Mouse (Mus musculus) midbrain, embryonic 13.5 days (tissue): ENCODE results near the gene Trmt6. TPM values are rescaled to one million over a fixed set of nuclear protein-coding genes. Genes with fewer than 3 reads are reported as not detected.

Experiments used
- ATAC-seq: fragments of 200-750 bp; cut with Nextera tagmentation; 2 replicates; pipeline ENCODE4 v1.8.0; 2017; ENCODE audit warnings: mild to moderate bottlenecking, moderate TSS enrichment, moderate library complexity
- H3K27ac ChIP-seq: fragments of 300-500 bp; sonication (generic); 2 replicates; pipeline ENCODE4 v1.5.1; 2015; ENCODE audit warnings: inconsistent platforms, mild to moderate bottlenecking, moderate library complexity
- H3K27me3 ChIP-seq: fragments of 300-500 bp; sonication (generic); 2 replicates; pipeline ENCODE4 v1.6.1; 2015; ENCODE audit warnings: mild to moderate bottlenecking, inconsistent platforms
- H3K36me3 ChIP-seq: fragments of 300-500 bp; sonication (generic); 2 replicates; pipeline ENCODE4 v1.6.1; 2015; ENCODE audit warnings: mild to moderate bottlenecking, inconsistent platforms
- H3K4me1 ChIP-seq: fragments of 300-500 bp; sonication (generic); replicated peaks from 2 replicates; pipeline ENCODE4 v1.6.1; 2015; ENCODE audit warnings: inconsistent platforms
- H3K4me2 ChIP-seq: fragments of 300-500 bp; sonication (generic); replicated peaks from 2 replicates; pipeline ENCODE4 v1.6.1; 2015; ENCODE audit warnings: moderate library complexity, mild to moderate bottlenecking, inconsistent platforms
- H3K4me3 ChIP-seq: fragments of 300-500 bp; sonication (generic); replicated peaks from 2 replicates; pipeline ENCODE4 v1.5.1; 2015; ENCODE audit warnings: mild to moderate bottlenecking, inconsistent platforms
- H3K9ac ChIP-seq: fragments of 300-500 bp; sonication (generic); replicated peaks from 2 replicates; pipeline ENCODE4 v1.6.1; 2015; ENCODE audit warnings: mild to moderate bottlenecking, inconsistent platforms
- H3K9me3 ChIP-seq: fragments of 300-500 bp; sonication (generic); 2 replicates; pipeline ENCODE4 v1.6.1; 2016; ENCODE audit warnings: mild to moderate bottlenecking, inconsistent platforms
- WGBS: fragments of 180-500 bp; shearing (Covaris S2); methylation state at CpG from one replicate; pipeline ENCODE4 v1.1.7; 2015; 5-methylcytosine and 5-hydroxymethylcytosine counted together
- polyA plus RNA-seq: library from polyadenylated mRNA; unstranded; fragments of >200 nt; fragmentation: Nextera tagmentation; extraction: Ambion mirVana; gene quantifications from 2 replicates; pipeline ENCODE4 v1.2.1, GENCODE M21; 2015

Gene Trmt6
- polyA plus RNA-seq, 1 experiment from 2014 or later: 25.0 TPM

DNA sequence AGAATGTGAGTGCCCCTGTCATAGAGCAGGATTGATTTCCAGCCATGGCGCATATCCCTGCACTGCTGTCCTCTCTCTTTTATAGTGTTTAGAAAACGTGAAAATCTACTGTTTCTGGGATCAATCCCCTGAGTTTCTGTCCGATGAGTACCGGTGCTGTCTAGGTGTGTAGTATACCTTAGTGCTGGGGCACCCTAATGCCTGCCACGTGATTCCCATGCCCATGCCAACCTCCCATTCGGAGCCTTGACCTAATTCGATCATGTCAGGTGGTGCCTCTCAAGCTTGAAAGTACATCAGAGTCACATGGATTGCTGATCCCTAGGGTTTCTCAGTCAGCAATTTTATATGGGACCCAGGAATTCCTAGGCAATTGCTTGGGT is 21.7 kb downstream of the Trmt6 start:
- no peak for ATAC-seq
- Histone ChIP-seq H3K27ac (no peak overlapping the region), H3K4me2 (no peak overlapping the region), H3K9ac (no peak overlapping the region), H3K9me3 (no peaks in the 10 kb centered on the region), H3K36me3 (peaks cover 30% of the 10 kb centered on the region), H3K27me3 (no peaks in the 10 kb centered on the region), H3K4me1 (no peaks in the 10 kb centered on the region), H3K4me3 (no peak overlapping the region)
- WGBS: 86% methylated on average over 7 of the region's 7 CpGs

DNA sequence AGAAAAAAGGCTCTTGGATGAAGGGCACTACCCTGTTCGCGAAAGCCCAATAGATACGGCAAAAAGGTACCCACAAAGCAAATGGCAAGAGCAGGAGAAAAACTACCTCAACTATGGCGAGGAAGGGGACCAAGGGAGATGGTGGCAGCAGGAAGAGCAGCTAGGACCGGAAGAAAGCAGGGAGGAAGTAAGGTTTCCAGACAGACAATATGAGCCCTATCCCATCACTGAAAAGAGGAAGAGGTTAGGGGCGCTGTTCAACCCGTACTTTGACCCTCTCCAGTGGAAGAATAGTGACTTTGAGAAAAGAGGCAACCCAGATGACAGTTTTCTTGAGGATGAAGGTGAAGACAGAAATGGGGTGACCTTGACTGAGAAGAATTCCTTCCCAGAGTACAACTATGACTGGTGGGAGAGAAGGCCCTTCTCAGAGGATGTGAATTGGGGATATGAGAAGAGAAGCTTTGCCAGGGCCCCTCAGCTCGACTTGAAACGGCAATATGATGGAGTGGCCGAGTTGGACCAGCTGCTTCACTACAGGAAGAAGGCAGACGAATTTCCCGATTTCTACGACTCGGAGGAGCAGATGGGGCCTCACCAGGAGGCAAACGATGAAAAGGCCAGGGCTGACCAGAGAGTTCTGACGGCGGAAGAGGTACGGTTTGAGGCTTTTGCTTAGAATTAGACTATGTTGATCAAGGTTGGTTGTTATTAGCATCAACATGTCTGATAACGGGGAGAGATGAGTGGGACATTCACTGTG is 22.2 kb downstream of the Trmt6 start:
- WGBS: 86% methylated on average over 19 of the region's 19 CpGs
- no peak overlapping the region for H3K9ac ChIP-seq

DNA sequence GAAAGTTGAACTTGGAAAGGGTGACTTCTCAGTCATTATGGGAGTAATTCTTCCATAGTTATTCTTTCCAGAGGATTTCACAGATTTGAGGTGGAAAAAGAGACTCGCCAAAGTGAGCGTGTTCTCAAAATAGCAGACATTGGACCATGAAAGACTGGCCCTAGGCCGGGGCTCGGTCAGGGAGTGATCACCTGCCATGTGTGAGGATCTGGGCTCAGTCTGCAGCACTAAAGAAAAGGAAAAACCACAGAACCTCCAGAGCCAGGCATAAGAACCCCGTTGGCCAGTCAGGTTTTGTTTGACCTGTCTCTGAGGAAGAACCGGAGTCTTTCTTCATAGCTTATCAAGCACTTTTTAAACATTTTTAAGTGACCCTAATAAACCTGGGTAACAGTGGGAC is 31.8 kb downstream of the Trmt6 start:
- no peak overlapping the region for H3K4me2 ChIP-seq

More for the DNA sequence above, 22.2 kb downstream of the Trmt6 start:
- Histone ChIP-seq H3K36me3 (peaks cover 30% of the 10 kb centered on the region), H3K27me3 (no peaks in the 10 kb centered on the region), H3K9me3 (no peaks in the 10 kb centered on the region), H3K4me2 (no peak overlapping the region), H3K4me1 (no peaks in the 10 kb centered on the region), H3K27ac (no peak overlapping the region), H3K4me3 (no peak overlapping the region)
- ATAC-seq: no peak

DNA sequence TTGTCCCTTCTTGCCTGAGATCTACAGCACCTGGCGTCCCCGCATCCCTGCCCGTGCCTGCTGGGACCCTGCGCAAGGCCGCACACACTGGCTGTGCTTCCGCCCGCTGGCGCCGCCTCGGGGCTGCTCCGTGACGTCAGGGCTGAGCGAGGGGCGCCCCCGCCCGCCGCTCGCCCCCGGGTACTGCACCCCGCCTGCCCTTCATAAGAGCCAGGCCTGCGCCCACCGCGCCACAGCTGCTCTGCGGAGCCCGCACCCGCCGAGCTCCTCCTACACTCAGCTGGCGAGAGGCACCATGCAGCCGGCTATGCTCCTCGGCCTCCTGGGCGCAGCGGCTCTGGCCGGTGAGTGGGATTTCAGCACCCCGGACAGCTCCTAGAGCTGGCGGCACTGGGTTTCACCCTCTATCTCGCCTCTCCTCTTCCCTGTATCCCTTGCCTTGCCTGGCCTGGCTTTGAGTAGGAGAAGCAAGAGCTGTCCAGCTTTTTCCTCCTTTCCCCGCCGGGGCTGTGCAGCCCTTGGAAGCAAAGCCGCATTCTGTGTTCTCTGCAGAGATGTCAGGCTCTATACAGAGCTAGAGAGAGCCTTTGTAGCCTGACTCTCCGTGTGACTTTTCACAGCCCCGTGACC is 34.3 kb downstream of the Trmt6 start:
- peaks cover 22% of the 10 kb centered on the region for H3K4me1 ChIP-seq
- no peaks in the 10 kb centered on the region for H3K9me3 ChIP-seq
- peak overlapping the region; percentile 77 for H3K9ac ChIP-seq
- 0 out of 2 replicates have a peak, but pooled peaks cover 3% of the 10 kb centered on the region for H3K27me3 ChIP-seq
- H3K4me2 ChIP-seq: peak overlapping the region; percentile 66
- no peaks in the 10 kb centered on the region for H3K36me3 ChIP-seq
- peak overlapping the region; percentile 62 for H3K4me3 ChIP-seq
- peak; percentile 99 for ATAC-seq
- WGBS: under 1% methylated on average over 33 of the region's 41 CpGs
- peak overlapping the region; percentile 97 for H3K27ac ChIP-seq

More for the DNA sequence above, 31.8 kb downstream of the Trmt6 start:
- 0 out of 2 replicates have a peak, but pooled peaks cover 3% of the 10 kb centered on the region for H3K27me3 ChIP-seq
- ATAC-seq: no peak
- H3K4me1 ChIP-seq: peaks cover 15% of the 10 kb centered on the region
- H3K9ac ChIP-seq: no peak overlapping the region
- 82% methylated on average over 6 of the region's 6 CpGs for WGBS
- H3K4me3 ChIP-seq: no peak overlapping the region
- H3K9me3 ChIP-seq: no peaks in the 10 kb centered on the region
- H3K36me3 ChIP-seq: no peaks in the 10 kb centered on the region
- H3K27ac ChIP-seq: no peak overlapping the region

DNA sequence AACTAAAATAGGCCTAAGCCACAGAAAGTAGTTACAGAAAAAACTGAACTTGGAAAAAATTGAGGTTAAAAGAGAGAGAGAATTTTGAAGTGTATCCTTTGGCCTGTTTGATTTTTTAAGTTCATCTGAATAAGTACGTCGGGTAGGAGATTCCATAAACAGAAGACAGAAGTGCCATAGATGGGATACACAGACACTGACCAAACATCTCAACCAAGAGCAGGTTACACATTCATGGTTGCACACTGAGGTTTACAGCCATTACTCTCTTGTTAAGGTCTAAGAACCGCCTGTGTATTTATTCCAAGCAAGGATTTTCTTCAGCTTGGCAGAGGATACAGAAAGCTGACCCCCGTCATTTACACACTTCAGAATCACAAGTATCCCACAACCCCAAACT is 34.9 kb downstream of the Trmt6 start, which contains the start of gene Chgb:
Gene Chgb (plus strand): TSS at position 301 of the 400 bp plus-strand sequence.
- no peaks in the 10 kb centered on the region for H3K9me3 ChIP-seq
- 7% methylated on average over 4 of the region's 4 CpGs for WGBS
- ATAC-seq: no peak

DNA sequence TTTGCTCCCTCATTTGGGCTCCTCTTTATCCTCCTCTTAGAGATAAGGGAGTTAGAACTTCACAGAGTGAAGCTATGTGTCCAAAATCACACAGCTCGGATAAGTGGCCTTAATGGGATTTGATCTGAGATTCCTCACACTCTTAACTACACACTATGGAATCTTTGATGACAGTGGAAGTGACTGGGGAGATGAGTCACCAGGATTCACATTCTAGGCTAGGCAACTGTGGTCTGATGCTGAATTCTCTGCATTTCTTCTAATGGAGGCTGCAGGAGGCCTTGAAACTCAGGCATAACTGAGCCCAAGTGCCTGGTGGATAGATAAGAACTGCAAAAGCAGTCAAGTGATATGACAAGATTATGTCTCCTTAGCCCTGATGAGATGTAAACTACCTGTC is 45.0 kb downstream of the Trmt6 start:
- no peaks in the 10 kb centered on the region for H3K27me3 ChIP-seq
- no peak overlapping the region for H3K27ac ChIP-seq
- H3K4me3 ChIP-seq: no peak overlapping the region
- no peaks in the 10 kb centered on the region for H3K9me3 ChIP-seq
- no peaks in the 10 kb centered on the region for H3K36me3 ChIP-seq
- H3K4me1 ChIP-seq: no peaks in the 10 kb centered on the region
- H3K9ac ChIP-seq: no peak overlapping the region
- WGBS: 82% methylated on average over 1 of the region's 1 CpGs
- no peak for ATAC-seq
- no peak overlapping the region for H3K4me2 ChIP-seq

More for the DNA sequence above, 34.9 kb downstream of the Trmt6 start, which contains the start of gene Chgb:
- peak within 1 kb of the TSS; percentile 66 for H3K4me2 ChIP-seq
- peaks cover 22% of the 10 kb centered on the region for H3K4me1 ChIP-seq
- peak within 1 kb of the TSS; percentile 77 for H3K9ac ChIP-seq
- peak within 1 kb of the TSS; percentile 97 for H3K27ac ChIP-seq
- no peaks in the 10 kb centered on the region for H3K36me3 ChIP-seq
- peak within 1 kb of the TSS; percentile 62 for H3K4me3 ChIP-seq
- 0 out of 2 replicates have a peak, but pooled peaks cover 3% of the 10 kb centered on the region for H3K27me3 ChIP-seq

DNA sequence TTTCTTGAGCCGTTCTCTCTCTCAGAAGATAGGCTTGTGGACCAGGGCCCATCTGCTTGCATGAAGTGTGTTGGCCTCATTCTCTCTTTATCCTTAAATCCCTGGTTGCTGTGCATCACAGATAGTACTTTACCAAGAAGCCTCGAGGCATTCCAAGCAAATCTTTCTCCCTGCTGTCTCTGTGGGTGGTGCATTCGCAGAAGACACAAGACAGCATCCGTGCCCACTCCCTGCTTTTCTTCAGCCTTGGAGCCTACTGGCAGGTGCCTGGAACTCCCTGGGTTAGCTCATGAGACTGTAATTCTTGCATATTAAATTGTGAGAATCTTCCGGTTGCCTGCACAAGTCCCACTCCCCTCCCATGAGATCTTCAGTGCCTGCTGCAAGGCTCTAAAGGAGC is 57.9 kb downstream of the Trmt6 start:
- Histone ChIP-seq H3K27ac (no peak overlapping the region), H3K9ac (no peak overlapping the region), H3K9me3 (no peaks in the 10 kb centered on the region), H3K36me3 (no peaks in the 10 kb centered on the region), H3K4me3 (no peak overlapping the region), H3K4me1 (0 out of 2 replicates have a peak, but pooled peaks cover 3% of the 10 kb centered on the region), H3K27me3 (no peaks in the 10 kb centered on the region), H3K4me2 (no peak overlapping the region)
- WGBS: 59% methylated on average over 5 of the region's 5 CpGs
- ATAC-seq: no peak

Other genes starting within 250 kb of the Trmt6 start
- gene Gpcpd1, start 228.3 kb downstream of the Trmt6 start, polyA plus RNA-seq: 80.9 and 103 TPM in 2 replicates
- gene Shld1, start 129.1 kb downstream of the Trmt6 start, polyA plus RNA-seq: 22.2 and 23.5 TPM in 2 replicates
- gene Chgb, start 34.8 kb downstream of the Trmt6 start, polyA plus RNA-seq: 66.3 and 77.7 TPM in 2 replicates
- 7.8 and 10.0 TPM in 2 replicates for gene Mcm8, start 86 bp upstream of the Trmt6 start, polyA plus RNA-seq
- 8.9 and 9.0 TPM in 2 replicates for gene Crls1, start 30.6 kb upstream of the Trmt6 start, polyA plus RNA-seq
- gene Lrrn4, start 64.8 kb upstream of the Trmt6 start, polyA plus RNA-seq: 0.05 TPM in 1 of 2 replicates, not detected in the other
- not detected in 2 replicates for gene Fermt1, start 129.9 kb upstream of the Trmt6 start, polyA plus RNA-seq